Mouse (Mus musculus): ENCODE data around the gene Rnf41. TPM values are rescaled to one million over a fixed set of nuclear protein-coding genes. Genes with fewer than 3 reads are reported as not detected.

Gene Rnf41
- polyA plus RNA-seq, 1 experiment from 2014 or later, result 35.2 TPM

GRCm38 (mm10) chr10:128396017-128396673, 15.3 kb upstream of the Rnf41 start:
- Histone ChIP-seq H3K4me1 (ENCODE audit: control insufficient read depth, insufficient read depth, low read length) (no peaks in the 10 kb centered on the region), H3K9ac (ENCODE audit: low read depth, low read length) (no peak overlapping the region), H3K27ac (replicated peaks; ENCODE audit: low read depth, low read length) (no peak overlapping the region), H3K9me3 (ENCODE audit: control insufficient read depth, low read length) (no peaks in the 10 kb centered on the region), H3K36me3 (ENCODE audit: control insufficient read depth, insufficient read depth, low read length) (peaks cover 47% of the 10 kb centered on the region), H3K4me2 (ENCODE audit: low read depth, low read length) (no peak overlapping the region), H3K27me3 (replicated peaks; ENCODE audit: control insufficient read depth, insufficient read depth, low read length) (no peaks in the 10 kb centered on the region), H3K4me3 (ENCODE audit: low read depth, low read length) (no peak overlapping the region)
- ATAC-seq (ENCODE audit: low read depth) (no peak), DNase-seq (ENCODE audit: low spot score) (no peak)
- WGBS, result 65% methylated on average over 11 of the region's 11 CpGs

- no peak for DNase-seq (ENCODE audit: low spot score)
Observed at GRCm38 (mm10) chr10:128396716-128397264, 14.7 kb upstream of the Rnf41 start.

GRCm38 (mm10) chr10:128397466-128397865, 14.0 kb upstream of the Rnf41 start:
- DNase-seq (ENCODE audit: low spot score), result no peak
- H3K4me2 ChIP-seq (ENCODE audit: low read depth, low read length), result no peak overlapping the region
- H3K4me3 ChIP-seq (ENCODE audit: low read depth, low read length), result no peak overlapping the region
- H3K9me3 ChIP-seq (ENCODE audit: control insufficient read depth, low read length), result no peaks in the 10 kb centered on the region
- ATAC-seq (ENCODE audit: low read depth), result no peak
- H3K27ac ChIP-seq (replicated peaks; ENCODE audit: low read depth, low read length), result no peak overlapping the region
- 74% methylated on average over 6 of the region's 7 CpGs for WGBS
- H3K27me3 ChIP-seq (replicated peaks; ENCODE audit: control insufficient read depth, insufficient read depth, low read length), result no peaks in the 10 kb centered on the region
- no peaks in the 10 kb centered on the region for H3K4me1 ChIP-seq (ENCODE audit: control insufficient read depth, insufficient read depth, low read length)
- H3K36me3 ChIP-seq (ENCODE audit: control insufficient read depth, insufficient read depth, low read length), result peaks cover 34% of the 10 kb centered on the region
- H3K9ac ChIP-seq (ENCODE audit: low read depth, low read length), result no peak overlapping the region; the same call in 1 of the 2 replicates

More at GRCm38 (mm10) chr10:128396716-128397264, 14.7 kb upstream of the Rnf41 start:
- Histone ChIP-seq H3K4me3 (ENCODE audit: low read depth, low read length) (no peak overlapping the region), H3K9me3 (ENCODE audit: control insufficient read depth, low read length) (no peaks in the 10 kb centered on the region), H3K4me1 (ENCODE audit: control insufficient read depth, insufficient read depth, low read length) (no peaks in the 10 kb centered on the region), H3K36me3 (ENCODE audit: control insufficient read depth, insufficient read depth, low read length) (peaks cover 40% of the 10 kb centered on the region), H3K9ac (ENCODE audit: low read depth, low read length) (peak overlapping the region; percentile 37), H3K27ac (replicated peaks; ENCODE audit: low read depth, low read length) (no peak overlapping the region), H3K27me3 (replicated peaks; ENCODE audit: control insufficient read depth, insufficient read depth, low read length) (no peaks in the 10 kb centered on the region), H3K4me2 (ENCODE audit: low read depth, low read length) (no peak overlapping the region)
- 75% methylated on average over 9 of the region's 10 CpGs for WGBS
- no peak for ATAC-seq (ENCODE audit: low read depth)

DNA sequence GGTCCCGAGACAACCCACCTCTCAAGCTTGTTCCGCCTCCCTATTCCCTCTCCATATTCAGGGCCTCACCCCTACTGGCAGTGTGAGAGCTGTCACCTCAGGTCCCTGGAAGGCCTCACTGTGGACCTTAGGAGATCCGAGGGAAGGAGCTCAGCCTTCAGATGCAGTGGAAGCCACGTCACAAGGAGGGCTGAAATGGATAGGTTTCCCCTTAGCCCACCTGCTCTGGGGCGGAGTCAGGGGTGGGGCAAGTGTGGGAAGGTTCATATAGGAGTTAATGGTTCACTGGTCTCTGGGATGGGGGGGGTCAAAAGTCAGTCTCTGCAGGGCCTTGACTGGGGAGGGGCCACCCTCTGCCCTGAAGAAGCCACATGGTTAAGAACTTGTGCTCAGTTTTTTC, 11.1 kb upstream of the Rnf41 start:
- H3K4me2 ChIP-seq (ENCODE audit: low read depth, low read length), result no peak overlapping the region
- ATAC-seq (ENCODE audit: low read depth), result 0 out of 2 replicates have a peak, but pooled peaks have one; percentile 23

DNA sequence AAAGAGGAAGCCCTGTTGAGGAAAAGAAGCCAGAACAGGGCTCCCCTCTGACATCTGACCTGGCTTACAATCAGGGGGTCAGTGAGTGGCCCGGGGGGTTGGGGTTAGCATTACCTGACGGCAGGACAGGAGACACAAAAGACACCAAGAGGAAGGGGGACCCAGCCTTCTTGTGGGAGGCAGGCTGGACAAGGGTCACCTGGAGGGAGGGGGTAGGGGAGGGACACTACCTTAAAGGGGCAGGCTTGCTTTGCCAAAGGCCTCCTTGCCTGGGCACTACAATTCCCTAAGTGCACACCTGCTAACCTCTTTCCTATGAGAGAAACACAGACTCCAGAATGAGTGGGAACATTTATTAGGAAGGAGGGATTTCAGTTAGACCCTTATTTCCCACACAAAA, 10.4 kb upstream of the Rnf41 start, which contains the start of gene Slc39a5:
Slc39a5 (minus strand) TSS at position 174 of the 400 bp plus-strand sequence.
- H3K9ac ChIP-seq (ENCODE audit: low read depth, low read length), result 0 out of 2 replicates have a peak within 1 kb of the TSS, but pooled peaks have one; percentile 14
- H3K27ac ChIP-seq (replicated peaks; ENCODE audit: low read depth, low read length), result no peak within 1 kb of the TSS
- H3K4me2 ChIP-seq (ENCODE audit: low read depth, low read length), result no peak within 1 kb of the TSS
- no peaks in the 10 kb centered on the region for H3K4me1 ChIP-seq (ENCODE audit: control insufficient read depth, insufficient read depth, low read length)
- no peak for ATAC-seq (ENCODE audit: low read depth)
- 25% methylated on average over 2 of the region's 2 CpGs for WGBS
- no peaks in the 10 kb centered on the region for H3K27me3 ChIP-seq (replicated peaks; ENCODE audit: control insufficient read depth, insufficient read depth, low read length)
- no peaks in the 10 kb centered on the region for H3K9me3 ChIP-seq (ENCODE audit: control insufficient read depth, low read length)
- no peak for DNase-seq (ENCODE audit: low spot score)
- H3K36me3 ChIP-seq (ENCODE audit: control insufficient read depth, insufficient read depth, low read length), result peaks cover 17% of the 10 kb centered on the region
- H3K4me3 ChIP-seq (ENCODE audit: low read depth, low read length), result no peak within 1 kb of the TSS

More for the DNA sequence above, 11.1 kb upstream of the Rnf41 start:
- no peak overlapping the region for H3K4me3 ChIP-seq (ENCODE audit: low read depth, low read length)
- H3K36me3 ChIP-seq (ENCODE audit: control insufficient read depth, insufficient read depth, low read length), result peaks cover 16% of the 10 kb centered on the region
- H3K27ac ChIP-seq (replicated peaks; ENCODE audit: low read depth, low read length), result no peak overlapping the region
- H3K27me3 ChIP-seq (replicated peaks; ENCODE audit: control insufficient read depth, insufficient read depth, low read length), result no peaks in the 10 kb centered on the region
- 23% methylated on average over 4 of the region's 5 CpGs for WGBS
- no peaks in the 10 kb centered on the region for H3K4me1 ChIP-seq (ENCODE audit: control insufficient read depth, insufficient read depth, low read length)
- no peak for DNase-seq (ENCODE audit: low spot score)
- H3K9ac ChIP-seq (ENCODE audit: low read depth, low read length), result 0 out of 2 replicates have a peak overlapping the region, but pooled peaks have one; percentile 14
- H3K9me3 ChIP-seq (ENCODE audit: control insufficient read depth, low read length), result no peaks in the 10 kb centered on the region

- no peak overlapping the region for H3K4me2 ChIP-seq (ENCODE audit: low read depth, low read length)
- no peak overlapping the region for H3K9ac ChIP-seq (ENCODE audit: low read depth, low read length)
- no peaks in the 10 kb centered on the region for H3K27me3 ChIP-seq (replicated peaks; ENCODE audit: control insufficient read depth, insufficient read depth, low read length)
- 83% methylated on average over 9 of the region's 9 CpGs for WGBS
- H3K4me1 ChIP-seq (ENCODE audit: control insufficient read depth, insufficient read depth, low read length), result no peaks in the 10 kb centered on the region
- ATAC-seq (ENCODE audit: low read depth) (no peak), DNase-seq (ENCODE audit: low spot score) (no peak)
- H3K9me3 ChIP-seq (ENCODE audit: control insufficient read depth, low read length), result no peaks in the 10 kb centered on the region
- H3K27ac ChIP-seq (replicated peaks; ENCODE audit: low read depth, low read length), result no peak overlapping the region
- H3K36me3 ChIP-seq (ENCODE audit: control insufficient read depth, insufficient read depth, low read length), result peaks cover 16% of the 10 kb centered on the region
- no peak overlapping the region for H3K4me3 ChIP-seq (ENCODE audit: low read depth, low read length)
Observed at GRCm38 (mm10) chr10:128401638-128402037, 9.8 kb upstream of the Rnf41 start.

GRCm38 (mm10) chr10:128403931-128404330, 7.5 kb upstream of the Rnf41 start:
- Histone ChIP-seq H3K4me1 (ENCODE audit: control insufficient read depth, insufficient read depth, low read length) (peaks cover 6% of the 10 kb centered on the region; the same call in 1 of the 2 replicates), H3K27ac (replicated peaks; ENCODE audit: low read depth, low read length) (no peak overlapping the region), H3K36me3 (ENCODE audit: control insufficient read depth, insufficient read depth, low read length) (peaks cover 12% of the 10 kb centered on the region), H3K9me3 (ENCODE audit: control insufficient read depth, low read length) (no peaks in the 10 kb centered on the region), H3K27me3 (replicated peaks; ENCODE audit: control insufficient read depth, insufficient read depth, low read length) (no peaks in the 10 kb centered on the region), H3K4me3 (ENCODE audit: low read depth, low read length) (no peak overlapping the region), H3K9ac (ENCODE audit: low read depth, low read length) (no peak overlapping the region), H3K4me2 (ENCODE audit: low read depth, low read length) (no peak overlapping the region)
- no peak for ATAC-seq (ENCODE audit: low read depth)
- DNase-seq (ENCODE audit: low spot score), result no peak
- WGBS, result 85% methylated on average over 7 of the region's 7 CpGs

GRCm38 (mm10) chr10:128408591-128409535, 2.6 kb upstream of the Rnf41 start:
- H3K9ac ChIP-seq (ENCODE audit: low read depth, low read length), result peak overlapping the region; percentile 78
- peaks cover 12% of the 10 kb centered on the region for H3K36me3 ChIP-seq (ENCODE audit: control insufficient read depth, insufficient read depth, low read length)
- peak; percentile 58 for DNase-seq (ENCODE audit: low spot score)
- peaks cover 24% of the 10 kb centered on the region for H3K4me1 ChIP-seq (ENCODE audit: control insufficient read depth, insufficient read depth, low read length)
- H3K27me3 ChIP-seq (replicated peaks; ENCODE audit: control insufficient read depth, insufficient read depth, low read length), result no peaks in the 10 kb centered on the region
- H3K4me3 ChIP-seq (ENCODE audit: low read depth, low read length), result peak overlapping the region; percentile 78
- H3K4me2 ChIP-seq (ENCODE audit: low read depth, low read length), result peak overlapping the region; percentile 90
- peak overlapping the region; percentile 86 for H3K27ac ChIP-seq (replicated peaks; ENCODE audit: low read depth, low read length)
- H3K9me3 ChIP-seq (ENCODE audit: control insufficient read depth, low read length), result no peaks in the 10 kb centered on the region
- no peak for ATAC-seq (ENCODE audit: low read depth)
- 20% methylated on average over 35 of the region's 35 CpGs for WGBS

Data from embryonic facial prominence, embryonic 14.5 days (tissue).